Mouse (Mus musculus) limb, embryonic 15.5 days (tissue): ENCODE measurements at regions not wholly inside any gene's neighbourhood (a gene's known extent, or its start where the extent isn't known, plus 50 kb on each side); places are given as distances from the start of the nearest gene placed in this dataset.

ENCODE experiments used
- ATAC-seq: fragments of 200-750 bp; cut with Nextera tagmentation; 2 replicates; pipeline ENCODE4 v1.8.0; 2017; ENCODE audit warnings: low read depth, moderate TSS enrichment; ENCODE audit not compliant: insufficient number of reproducible peaks, low FRiP score, low TSS enrichment
- H3K27ac ChIP-seq: fragments of 300-500 bp; sonication (generic); 2 replicates; pipeline ENCODE4 v1.5.1; 2015; ENCODE audit warnings: moderate library complexity, mild to moderate bottlenecking, inconsistent platforms
- H3K27me3 ChIP-seq: fragments of 300-500 bp; sonication (generic); 2 replicates; pipeline ENCODE4 v1.6.1; 2015; ENCODE audit warnings: inconsistent platforms
- H3K36me3 ChIP-seq: fragments of 300-500 bp; sonication (generic); 2 replicates; pipeline ENCODE4 v1.6.1; 2015; ENCODE audit warnings: inconsistent platforms
- H3K4me1 ChIP-seq: fragments of 300-500 bp; sonication (generic); 2 replicates; pipeline ENCODE4 v1.6.1; 2015; ENCODE audit warnings: inconsistent platforms
- H3K4me2 ChIP-seq: fragments of 300-500 bp; sonication (generic); 2 replicates; pipeline ENCODE4 v1.6.1; 2015; ENCODE audit warnings: mild to moderate bottlenecking, inconsistent platforms
- H3K4me3 ChIP-seq: fragments of 300-500 bp; sonication (generic); 2 replicates; pipeline ENCODE4 v1.5.1; 2015; ENCODE audit warnings: mild to moderate bottlenecking, inconsistent platforms
- H3K9ac ChIP-seq: fragments of 300-500 bp; sonication (generic); 2 replicates; pipeline ENCODE4 v1.6.1; 2015; ENCODE audit warnings: inconsistent platforms
- H3K9me3 ChIP-seq: fragments of 300-500 bp; sonication (generic); 2 replicates; pipeline ENCODE4 v1.6.1; 2016; ENCODE audit warnings: inconsistent platforms
- WGBS: fragments of 180-500 bp; shearing (Covaris S2); methylation state at CpG from one replicate; pipeline ENCODE4 v1.1.7; 2015; 5-methylcytosine and 5-hydroxymethylcytosine counted together
- microRNA counts: library from miRNA; unstranded; fragments of <30 nt; microRNA quantifications from one replicate; lab custom pipeline; 2016
- microRNA-seq: library from miRNA; unstranded; fragments of <30 nt; microRNA quantifications from one replicate; pipeline ENCODE4, GENCODE M21; 2016

DNA sequence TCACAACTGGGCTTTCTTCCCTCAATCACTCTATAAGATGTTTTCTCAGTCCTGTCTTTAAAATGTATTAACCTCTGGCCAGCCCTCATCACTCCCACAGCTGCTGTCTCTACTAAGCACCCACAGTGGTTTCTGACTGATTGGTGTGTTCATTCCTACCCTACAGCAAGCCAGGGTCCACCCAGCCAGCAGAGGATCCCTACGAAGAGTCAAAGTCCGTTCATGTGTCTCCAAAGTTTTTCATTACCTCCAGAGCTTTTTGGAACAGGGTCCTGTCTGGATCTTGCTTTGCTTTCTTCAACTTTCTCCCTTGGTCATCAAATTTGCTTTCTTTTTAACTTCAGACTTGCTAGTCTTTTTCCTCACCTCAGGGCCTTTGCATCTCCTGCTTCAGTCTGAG is 69.3 kb upstream of the 4933415F23Rik start:
- no peaks in the 10 kb centered on the region for H3K36me3 ChIP-seq
- H3K4me3 ChIP-seq: no peak overlapping the region
- 82% methylated on average over 2 of the region's 2 CpGs for WGBS
- no peaks in the 10 kb centered on the region for H3K4me1 ChIP-seq
- H3K27ac ChIP-seq: no peak overlapping the region
- no peak for ATAC-seq
- H3K27me3 ChIP-seq: no peaks in the 10 kb centered on the region
- no peaks in the 10 kb centered on the region for H3K9me3 ChIP-seq
- H3K9ac ChIP-seq: no peak overlapping the region
- no peak overlapping the region for H3K4me2 ChIP-seq

DNA sequence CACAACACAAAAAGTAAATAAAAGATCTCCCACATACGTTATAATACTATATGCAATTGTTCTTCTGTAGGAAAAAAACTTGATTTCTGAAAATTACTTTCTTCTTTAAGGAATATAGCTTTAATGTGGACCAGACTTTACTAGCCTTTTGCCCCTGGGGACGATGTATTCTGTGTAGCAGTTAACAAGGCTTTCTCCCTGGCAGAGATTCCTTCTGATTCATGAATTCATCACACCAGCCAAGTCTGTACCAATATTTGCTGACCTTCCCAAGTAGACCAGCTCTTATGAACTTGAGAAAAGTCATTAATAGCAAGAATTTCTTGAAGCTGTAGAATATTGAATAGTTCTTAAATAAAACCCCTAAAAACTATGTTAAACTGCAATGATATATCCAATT is 68.7 kb upstream of the 4933415F23Rik start:
- Histone ChIP-seq H3K36me3 (no peaks in the 10 kb centered on the region), H3K4me2 (no peak overlapping the region), H3K27ac (no peak overlapping the region), H3K9ac (no peak overlapping the region), H3K4me1 (no peaks in the 10 kb centered on the region), H3K9me3 (no peaks in the 10 kb centered on the region), H3K27me3 (no peaks in the 10 kb centered on the region), H3K4me3 (no peak overlapping the region)
- WGBS: 63% methylated on average over 2 of the region's 2 CpGs
- no peak for ATAC-seq

DNA sequence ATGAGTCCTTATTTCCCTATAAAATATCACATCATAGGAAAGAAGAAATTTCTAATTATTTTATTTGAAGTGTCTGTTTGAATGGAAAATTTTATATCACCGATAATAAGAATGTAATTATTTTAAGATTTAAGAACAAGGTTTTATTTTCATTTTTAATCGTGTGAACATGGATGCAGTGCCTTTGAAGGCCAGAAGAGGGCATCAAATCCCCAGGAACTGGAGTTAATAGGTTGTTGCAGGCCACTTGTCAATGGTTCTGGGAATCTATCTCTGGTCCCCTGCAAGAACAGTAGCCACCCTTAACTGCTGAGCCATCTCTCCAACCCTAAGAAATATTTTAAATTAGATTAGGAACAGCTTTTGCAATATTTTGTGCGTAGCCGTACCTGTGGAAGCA is 66.5 kb upstream of the 4933415F23Rik start:
- H3K4me1 ChIP-seq: no peaks in the 10 kb centered on the region
- WGBS: 88% methylated on average over 4 of the region's 4 CpGs
- no peak for ATAC-seq

DNA sequence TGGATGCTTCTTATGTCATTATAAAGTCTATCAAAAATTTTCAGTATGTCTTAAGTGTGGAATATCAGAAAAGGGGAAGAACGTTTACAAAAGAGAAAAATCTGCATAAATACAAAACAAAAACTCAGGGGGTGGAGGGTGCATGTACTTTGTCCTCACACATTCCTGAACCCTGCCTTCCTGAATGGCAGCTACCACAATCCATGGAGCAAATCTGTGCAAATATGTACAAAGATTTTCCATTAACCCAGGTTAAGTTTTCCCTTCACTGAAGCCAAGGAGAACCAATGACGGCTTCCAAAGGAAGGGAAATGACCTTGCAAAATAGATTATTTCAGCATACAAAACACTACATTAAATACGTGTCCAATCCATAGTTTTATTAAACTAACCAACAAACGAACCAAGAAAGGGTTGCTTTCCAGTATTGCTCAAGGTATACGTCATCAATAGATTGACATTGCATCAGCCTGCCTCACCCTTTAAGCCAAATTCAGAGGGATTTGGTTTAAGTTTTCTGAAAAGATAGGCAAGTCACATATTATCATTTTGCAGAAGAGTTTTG is 61.4 kb upstream of the 4933415F23Rik start:
- Histone ChIP-seq H3K4me2 (no peak overlapping the region), H3K36me3 (no peaks in the 10 kb centered on the region), H3K9ac (no peak overlapping the region), H3K9me3 (no peaks in the 10 kb centered on the region), H3K27me3 (no peaks in the 10 kb centered on the region), H3K4me1 (no peaks in the 10 kb centered on the region), H3K27ac (no peak overlapping the region), H3K4me3 (no peak overlapping the region)
- 81% methylated on average over 5 of the region's 5 CpGs for WGBS
- no peak for ATAC-seq

More for the DNA sequence above, 66.5 kb upstream of the 4933415F23Rik start:
- Histone ChIP-seq H3K36me3 (no peaks in the 10 kb centered on the region), H3K9me3 (no peaks in the 10 kb centered on the region), H3K27ac (no peak overlapping the region), H3K4me2 (no peak overlapping the region), H3K4me3 (no peak overlapping the region), H3K9ac (no peak overlapping the region), H3K27me3 (no peaks in the 10 kb centered on the region)

DNA sequence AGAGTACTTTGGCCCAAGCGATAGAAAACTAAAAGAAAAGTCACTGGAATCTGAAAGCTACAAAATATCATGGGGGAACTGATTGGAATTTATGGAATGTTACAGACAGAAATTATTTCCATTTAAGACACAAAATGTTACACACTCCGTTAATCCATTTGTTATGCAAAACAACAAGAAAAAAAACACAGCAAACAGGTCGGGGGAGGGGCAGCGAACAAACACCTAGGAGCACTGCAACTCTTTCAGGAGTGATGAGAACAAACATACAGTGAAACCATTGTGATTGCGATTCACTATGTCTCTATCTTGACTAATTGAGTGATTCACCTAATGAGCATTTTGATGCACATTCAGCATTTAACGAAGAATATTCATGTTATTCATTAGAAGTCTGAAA is 60.7 kb upstream of the 4933415F23Rik start:
- WGBS: 79% methylated on average over 6 of the region's 6 CpGs
- Histone ChIP-seq H3K36me3 (no peaks in the 10 kb centered on the region), H3K4me3 (no peak overlapping the region), H3K4me2 (no peak overlapping the region), H3K9me3 (no peaks in the 10 kb centered on the region), H3K27ac (no peak overlapping the region), H3K27me3 (no peaks in the 10 kb centered on the region), H3K4me1 (no peaks in the 10 kb centered on the region), H3K9ac (no peak overlapping the region)
- no peak for ATAC-seq

MicroRNAs encoded in the stretch of these regions (microRNA counts, 519-probe panel; counts per million panel counts)
- microRNA mmu-miR-30a (lab: Ali Mortazavi, UCI) (3,196 counts per million, percentile 76 among the panel's probes with 10 or more counts), microRNA mmu-miR-30c (lab: Ali Mortazavi, UCI) (3,811 counts per million, percentile 88 among the panel's probes with 10 or more counts)

Small RNA genes in the stretch of these regions (microRNA-seq; reads per million reads assigned to microRNA genes)
- 4,392 reads per million, percentile 87 among the genes with 10 or more reads in this experiment for gene Mir30a
- gene Mir30c-2: 18.0 reads per million, percentile 32 among the genes with 10 or more reads in this experiment
